Mouse (Mus musculus) myocyte (in vitro differentiated cells): ENCODE measurements at regions not wholly inside any gene's neighbourhood (a gene's known extent, or its start where the extent isn't known, plus 50 kb on each side); places are given as distances from the start of the nearest gene placed in this dataset.

Experiments
- CEBPB ChIP-seq: IDR thresholded peaks from 2 replicates; pipeline ENCODE4 v1.6.1; 2011; ENCODE audit warnings: mild to moderate bottlenecking, moderate library complexity; ENCODE audit not compliant: poor library complexity, insufficient read depth, severe bottlenecking
- E2F4 ChIP-seq: IDR thresholded peaks from one replicate; pipeline ENCODE4 v1.6.1; 2011; ENCODE audit warnings: mild to moderate bottlenecking, control low read depth, moderate library complexity; ENCODE audit not compliant: insufficient read depth
- MAX ChIP-seq: IDR thresholded peaks from one replicate; pipeline ENCODE4 v1.6.1; 2011; ENCODE audit warnings: low read depth, mild to moderate bottlenecking, control low read depth
- MYOD1 ChIP-seq, 3 experiments: IDR thresholded peaks; one replicate each; pipeline ENCODE4 v1.6.1; 2011; ENCODE audit warnings: control low read depth in 2 of 3, low read depth in 2 of 3, mild to moderate bottlenecking in 2 of 3, moderate library complexity in 1 of 3; ENCODE audit not compliant: insufficient read length in 2 of 3, control insufficient read depth in 1 of 3
- MYOG ChIP-seq, 3 experiments: IDR thresholded peaks; one replicate each; pipeline ENCODE4 v1.6.1; 2011; ENCODE audit warnings: control low read depth in 2 of 3, low read depth in 2 of 3, mild to moderate bottlenecking in 2 of 3; ENCODE audit not compliant: insufficient read length in 2 of 3, control insufficient read depth in 1 of 3, insufficient read depth in 1 of 3
- POLR2A ChIP-seq: IDR thresholded peaks from one replicate; pipeline ENCODE4 v1.6.1; 2011; ENCODE audit warnings: low read depth, mild to moderate bottlenecking, control low read depth, moderate library complexity; ENCODE audit not compliant: insufficient read length
- POLR2AphosphoS2 ChIP-seq: IDR thresholded peaks from one replicate; pipeline ENCODE4 v1.6.1; 2011; ENCODE audit warnings: low read depth, control low read depth; ENCODE audit not compliant: insufficient read length
- REST ChIP-seq: IDR thresholded peaks from one replicate; pipeline ENCODE4 v1.6.1; 2011; ENCODE audit warnings: mild to moderate bottlenecking, control low read depth, moderate library complexity; ENCODE audit not compliant: insufficient read depth, insufficient read length
- SRF ChIP-seq: IDR thresholded peaks from one replicate; pipeline ENCODE4 v1.6.1; 2011; ENCODE audit warnings: low read depth; ENCODE audit not compliant: control insufficient read depth, insufficient read length
- TCF12 ChIP-seq: IDR thresholded peaks from one replicate; pipeline ENCODE4 v1.6.1; 2011; ENCODE audit warnings: mild to moderate bottlenecking, control low read depth; ENCODE audit not compliant: poor library complexity, insufficient read depth, severe bottlenecking
- USF1 ChIP-seq: IDR thresholded peaks from one replicate; pipeline ENCODE4 v1.6.1; 2011; ENCODE audit warnings: low read depth, mild to moderate bottlenecking, control low read depth, moderate library complexity

GRCm38 (mm10) chr1:63903620-63904019 lies 134.6 kb upstream of the 4933402D24Rik start:
- TF ChIP-seq MYOD1 (IDR thresholded peaks at IDR 0.05; ENCODE audit: control insufficient read depth in 1 of 3, insufficient read length in 2 of 3, low read depth in 2 of 3), result no peak
- TF ChIP-seq MYOG (IDR thresholded peaks at IDR 0.05; ENCODE audit: control insufficient read depth in 1 of 3, insufficient read depth in 1 of 3, insufficient read length in 2 of 3, low read depth in 2 of 3), result no peak
- no peak for TF ChIP-seq MAX
- TF ChIP-seq USF1, result no peak
- TF ChIP-seq POLR2AphosphoS2, result no peak
- no peak for TF ChIP-seq SRF
- TF ChIP-seq E2F4, result no peak
- TF ChIP-seq POLR2A, result no peak
- no peak for TF ChIP-seq TCF12
- TF ChIP-seq REST, result no peak
- TF ChIP-seq CEBPB, result no peak
